Mouse (Mus musculus): ENCODE results near the gene Sumo3. TPM values are rescaled to one million over a fixed set of nuclear protein-coding genes. Genes with fewer than 3 reads are reported as not detected.

Sumo3 gene
- polyA plus RNA-seq, 2 experiments = 328 to 466 TPM

GRCm38 (mm10) chr10:77582285-77582618 is 23.6 kb upstream of the Sumo3 start:
- WGBS = 10% methylated on average over 8 of the region's 8 CpGs
- ATAC-seq (ENCODE audit: low FRiP score, low read depth) = no peak
- peak overlapping the region; percentile 82 for H3K4me2 ChIP-seq (replicated peaks; ENCODE audit: low read depth, low read length, severe bottlenecking)
- H3K4me1 ChIP-seq (ENCODE audit: control insufficient read depth, insufficient read depth, low read length) = peaks cover 24% of the 10 kb centered on the region
- no peak overlapping the region for H3K27ac ChIP-seq (replicated peaks; ENCODE audit: low read depth, low read length)
- DNase-seq (ENCODE audit: low spot score) = no peak
- no peak for TF ChIP-seq POLR2A (IDR thresholded peaks at IDR 0.05; ENCODE audit: borderline replicate concordance, extremely low read depth, insufficient read depth, insufficient read length)
- H3K9me3 ChIP-seq (ENCODE audit: control insufficient read depth, low read length) = no peaks in the 10 kb centered on the region
- no peaks in the 10 kb centered on the region for H3K27me3 ChIP-seq (ENCODE audit: control insufficient read depth, insufficient read depth, low read length)
- peaks cover 12% of the 10 kb centered on the region for H3K36me3 ChIP-seq (ENCODE audit: control insufficient read depth, insufficient read depth, low read length)
- peak overlapping the region; percentile 86 for H3K9ac ChIP-seq (ENCODE audit: low read depth, low read length, severe bottlenecking)
- peak overlapping the region; percentile 87 for H3K4me3 ChIP-seq (replicated peaks; ENCODE audit: low read length)

- no peak overlapping the region for H3K27ac ChIP-seq (replicated peaks; ENCODE audit: low read depth, low read length)
- H3K9me3 ChIP-seq (ENCODE audit: control insufficient read depth, low read length) = no peaks in the 10 kb centered on the region
- DNase-seq (ENCODE audit: low spot score) (no peak), ATAC-seq (ENCODE audit: low FRiP score, low read depth) (no peak)
- H3K9ac ChIP-seq (ENCODE audit: low read depth, low read length, severe bottlenecking) = no peak overlapping the region
- no peaks in the 10 kb centered on the region for H3K27me3 ChIP-seq (ENCODE audit: control insufficient read depth, insufficient read depth, low read length)
- 82% methylated on average over 10 of the region's 10 CpGs for WGBS
- no peak overlapping the region for H3K4me3 ChIP-seq (replicated peaks; ENCODE audit: low read length)
- H3K4me2 ChIP-seq (replicated peaks; ENCODE audit: low read depth, low read length, severe bottlenecking) = no peak overlapping the region
- H3K4me1 ChIP-seq (ENCODE audit: control insufficient read depth, insufficient read depth, low read length) = peaks cover 24% of the 10 kb centered on the region
- H3K36me3 ChIP-seq (ENCODE audit: control insufficient read depth, insufficient read depth, low read length) = peaks cover 24% of the 10 kb centered on the region
- TF ChIP-seq POLR2A (IDR thresholded peaks at IDR 0.05; ENCODE audit: borderline replicate concordance, extremely low read depth, insufficient read depth, insufficient read length) = no peak
Observed at GRCm38 (mm10) chr10:77583795-77584422, 22.0 kb upstream of the Sumo3 start.

- Histone ChIP-seq H3K4me2 (replicated peaks; ENCODE audit: low read depth, low read length, severe bottlenecking) (no peak overlapping the region), H3K27ac (replicated peaks; ENCODE audit: low read depth, low read length) (no peak overlapping the region), H3K36me3 (ENCODE audit: control insufficient read depth, insufficient read depth, low read length) (peaks cover 44% of the 10 kb centered on the region), H3K27me3 (ENCODE audit: control insufficient read depth, insufficient read depth, low read length) (no peaks in the 10 kb centered on the region), H3K4me3 (replicated peaks; ENCODE audit: low read length) (no peak overlapping the region), H3K9ac (ENCODE audit: low read depth, low read length, severe bottlenecking) (no peak overlapping the region), H3K9me3 (ENCODE audit: control insufficient read depth, low read length) (no peaks in the 10 kb centered on the region), H3K4me1 (ENCODE audit: control insufficient read depth, insufficient read depth, low read length) (peaks cover 17% of the 10 kb centered on the region)
- no peak for TF ChIP-seq POLR2A (IDR thresholded peaks at IDR 0.05; ENCODE audit: borderline replicate concordance, extremely low read depth, insufficient read depth, insufficient read length)
- ATAC-seq (ENCODE audit: low FRiP score, low read depth) (no peak), DNase-seq (ENCODE audit: low spot score) (no peak)
- 94% methylated on average over 3 of the region's 3 CpGs for WGBS
Observed at GRCm38 (mm10) chr10:77586637-77587036, 19.3 kb upstream of the Sumo3 start.

- H3K27ac ChIP-seq (replicated peaks; ENCODE audit: low read depth, low read length) = no peak overlapping the region
- ATAC-seq (ENCODE audit: low FRiP score, low read depth) (no peak), DNase-seq (ENCODE audit: low spot score) (no peak)
- H3K4me2 ChIP-seq (replicated peaks; ENCODE audit: low read depth, low read length, severe bottlenecking) = no peak overlapping the region
- peaks cover 16% of the 10 kb centered on the region for H3K4me1 ChIP-seq (ENCODE audit: control insufficient read depth, insufficient read depth, low read length)
- no peaks in the 10 kb centered on the region for H3K27me3 ChIP-seq (ENCODE audit: control insufficient read depth, insufficient read depth, low read length)
- WGBS = 94% methylated on average over 6 of the region's 6 CpGs
- no peak for TF ChIP-seq POLR2A (IDR thresholded peaks at IDR 0.05; ENCODE audit: borderline replicate concordance, extremely low read depth, insufficient read depth, insufficient read length)
- H3K4me3 ChIP-seq (replicated peaks; ENCODE audit: low read length) = no peak overlapping the region
- H3K9me3 ChIP-seq (ENCODE audit: control insufficient read depth, low read length) = no peaks in the 10 kb centered on the region
- H3K9ac ChIP-seq (ENCODE audit: low read depth, low read length, severe bottlenecking) = no peak overlapping the region
- H3K36me3 ChIP-seq (ENCODE audit: control insufficient read depth, insufficient read depth, low read length) = peaks cover 50% of the 10 kb centered on the region
Observed at GRCm38 (mm10) chr10:77587091-77587775, 18.7 kb upstream of the Sumo3 start.

- no peaks in the 10 kb centered on the region for H3K27me3 ChIP-seq (ENCODE audit: control insufficient read depth, insufficient read depth, low read length)
- peaks cover 58% of the 10 kb centered on the region for H3K36me3 ChIP-seq (ENCODE audit: control insufficient read depth, insufficient read depth, low read length)
- H3K4me1 ChIP-seq (ENCODE audit: control insufficient read depth, insufficient read depth, low read length) = peaks cover 8% of the 10 kb centered on the region
- H3K27ac ChIP-seq (replicated peaks; ENCODE audit: low read depth, low read length) = no peak overlapping the region
- no peak for ATAC-seq (ENCODE audit: low FRiP score, low read depth)
- H3K9me3 ChIP-seq (ENCODE audit: control insufficient read depth, low read length) = no peaks in the 10 kb centered on the region
- no peak overlapping the region for H3K4me3 ChIP-seq (replicated peaks; ENCODE audit: low read length)
- 91% methylated on average over 2 of the region's 2 CpGs for WGBS
- no peak for DNase-seq (ENCODE audit: low spot score)
- no peak for TF ChIP-seq POLR2A (IDR thresholded peaks at IDR 0.05; ENCODE audit: borderline replicate concordance, extremely low read depth, insufficient read depth, insufficient read length)
- H3K9ac ChIP-seq (ENCODE audit: low read depth, low read length, severe bottlenecking) = no peak overlapping the region; the same call in 1 of the 2 replicates
- no peak overlapping the region for H3K4me2 ChIP-seq (replicated peaks; ENCODE audit: low read depth, low read length, severe bottlenecking)
Observed at GRCm38 (mm10) chr10:77588036-77588435, 17.9 kb upstream of the Sumo3 start.
